Mouse (Mus musculus): ENCODE measurements around the gene Plppr1.
A peak's percentile ranks its signal among the peaks of the same experiment; 100 is the strongest.

Plppr1 gene

DNA sequence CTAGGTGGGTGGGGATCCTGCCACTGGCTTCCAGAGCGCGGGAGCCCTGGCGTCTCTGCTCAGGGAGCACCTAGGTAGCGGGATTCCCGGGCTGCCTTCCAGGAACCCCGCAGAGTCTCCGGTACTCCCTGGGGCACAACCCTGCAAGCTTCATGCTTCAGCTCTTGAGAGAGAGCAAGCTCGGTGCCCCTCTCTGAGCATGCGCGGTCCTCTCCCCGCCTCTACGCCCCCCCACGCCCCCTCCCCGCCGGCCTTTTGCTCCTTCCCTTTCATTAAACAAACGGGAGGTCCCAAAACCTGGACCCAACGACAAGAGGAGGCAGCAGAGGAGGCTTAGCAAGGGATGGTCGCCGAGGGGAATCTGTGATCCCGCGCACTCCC lies at the start of gene Plppr1:
TSS of gene Plppr1 (plus strand) at position 253 of the 381 bp plus-strand sequence.
- DNase-seq (ENCODE audit: low spot score) = no peak

DNA sequence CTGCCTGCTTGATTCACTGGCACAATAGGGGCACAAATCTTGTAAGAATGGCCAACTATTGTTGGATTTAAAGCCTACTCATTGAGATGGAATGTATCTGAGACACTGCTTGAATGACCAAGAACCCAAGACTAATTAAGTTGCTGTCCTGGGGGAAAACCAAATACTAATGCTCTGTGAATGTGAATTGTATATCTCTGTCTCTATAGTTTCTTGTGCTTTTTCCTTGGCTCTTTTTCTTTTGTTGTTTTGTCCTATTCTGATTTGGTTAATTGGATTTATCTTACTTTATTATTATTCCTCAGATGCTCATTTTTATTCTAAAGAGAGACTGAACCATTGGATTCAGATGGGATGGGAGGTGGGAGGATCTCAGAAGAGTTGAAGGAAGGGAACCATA lies 42.4 kb upstream of the Plppr1 start:
- no peak for DNase-seq (ENCODE audit: low spot score)

DNA sequence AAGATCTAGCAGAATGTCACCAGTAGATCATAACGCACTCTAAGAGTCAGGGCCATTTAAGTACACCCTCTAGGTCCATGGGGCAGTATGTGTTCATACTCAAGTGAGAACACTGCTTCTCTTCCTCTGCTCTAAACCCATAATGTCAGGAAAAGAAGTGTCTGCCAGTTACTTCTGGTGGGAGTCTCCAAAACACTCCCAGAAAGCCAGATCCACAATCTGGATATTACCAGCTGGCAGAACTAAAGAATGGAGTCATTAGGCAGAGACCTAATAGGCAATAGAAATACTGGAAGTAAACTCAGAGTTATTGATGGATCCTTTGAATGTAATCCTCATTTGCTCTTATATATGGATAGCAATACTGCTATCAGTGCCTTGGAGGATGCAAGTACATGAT lies 35.9 kb upstream of the Plppr1 start:
- DNase-seq (ENCODE audit: low spot score) = no peak

DNA sequence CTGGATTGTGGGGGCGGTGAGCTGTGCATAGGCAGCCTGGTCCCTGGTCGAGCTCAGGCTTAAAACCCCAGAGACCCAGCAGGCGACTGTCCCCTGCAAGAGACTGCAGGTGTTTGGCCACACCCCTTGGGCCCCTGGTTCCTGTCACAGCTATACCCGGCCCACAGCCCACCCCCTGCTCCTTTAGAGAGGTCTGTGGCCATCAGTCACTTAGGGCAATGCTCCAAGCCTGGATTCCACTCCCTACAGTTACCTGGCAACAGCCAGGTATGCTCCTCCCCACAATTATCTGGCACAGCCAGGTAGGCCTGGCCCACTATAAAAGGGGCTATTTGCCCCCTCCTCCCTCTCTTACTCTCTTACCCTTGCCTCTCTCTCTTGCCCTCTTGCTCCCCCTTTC lies 20.8 kb upstream of the Plppr1 start:
- no peak for DNase-seq (ENCODE audit: low spot score)

DNA sequence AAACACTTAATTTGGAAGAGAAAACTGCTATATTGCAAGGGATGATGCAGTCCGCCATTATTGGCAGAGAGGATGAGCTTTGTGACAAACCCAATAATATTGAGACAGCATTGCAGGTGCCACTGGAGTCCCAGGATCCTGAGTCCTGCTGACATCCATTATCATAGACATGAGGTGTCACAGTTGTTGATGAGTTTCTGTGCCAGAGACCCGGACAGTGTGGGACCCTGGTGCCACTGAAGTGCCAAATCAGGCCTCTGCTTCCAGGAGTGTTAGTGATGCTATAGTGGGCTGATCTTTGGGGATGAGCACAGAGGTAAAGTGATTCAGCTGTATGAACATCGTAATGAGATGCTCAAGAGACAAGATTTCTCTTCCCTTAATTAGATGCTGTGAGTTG lies 19.2 kb upstream of the Plppr1 start:
- no peak for DNase-seq (ENCODE audit: low spot score)

DNA sequence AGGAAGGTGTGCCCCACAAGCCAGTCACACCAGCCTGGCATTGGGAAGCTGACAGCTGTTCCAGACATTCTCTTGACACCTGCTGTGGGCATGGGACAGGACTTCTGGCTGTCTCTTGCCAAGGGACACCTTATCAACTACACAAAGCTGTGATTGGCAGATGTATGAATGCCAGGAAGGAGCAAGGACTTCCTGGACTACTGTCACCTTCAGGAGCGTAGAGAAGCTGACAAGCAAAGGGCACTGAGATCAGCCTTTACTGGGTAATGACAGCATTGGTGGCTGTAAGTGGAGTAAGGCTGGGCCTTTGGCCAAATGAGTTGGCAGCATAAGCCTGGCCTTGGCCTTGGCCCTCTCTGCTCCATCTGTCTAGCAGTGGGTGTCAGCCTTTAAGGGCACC lies 17.4 kb upstream of the Plppr1 start:
- DNase-seq (ENCODE audit: low spot score) = no peak

DNA sequence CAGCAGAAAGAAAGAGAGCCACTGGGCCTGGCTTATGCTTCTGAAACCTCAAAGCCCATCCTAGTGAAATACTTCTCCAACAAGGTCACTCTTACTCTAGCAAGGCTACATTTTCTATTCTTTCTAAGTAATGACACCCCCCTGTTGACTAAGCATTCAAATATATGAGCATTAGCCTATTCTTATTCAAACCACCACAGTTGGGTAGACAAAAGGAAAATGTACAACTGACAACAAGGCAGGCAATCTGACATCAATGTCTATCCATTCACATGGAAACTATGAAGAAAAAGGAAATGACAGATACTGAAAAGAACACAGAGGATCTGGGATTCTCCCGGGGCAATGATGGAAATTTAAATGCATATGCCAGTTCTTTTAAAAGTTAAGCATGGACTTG lies 8.4 kb upstream of the Plppr1 start:
- no peak for DNase-seq (ENCODE audit: low spot score)

DNA sequence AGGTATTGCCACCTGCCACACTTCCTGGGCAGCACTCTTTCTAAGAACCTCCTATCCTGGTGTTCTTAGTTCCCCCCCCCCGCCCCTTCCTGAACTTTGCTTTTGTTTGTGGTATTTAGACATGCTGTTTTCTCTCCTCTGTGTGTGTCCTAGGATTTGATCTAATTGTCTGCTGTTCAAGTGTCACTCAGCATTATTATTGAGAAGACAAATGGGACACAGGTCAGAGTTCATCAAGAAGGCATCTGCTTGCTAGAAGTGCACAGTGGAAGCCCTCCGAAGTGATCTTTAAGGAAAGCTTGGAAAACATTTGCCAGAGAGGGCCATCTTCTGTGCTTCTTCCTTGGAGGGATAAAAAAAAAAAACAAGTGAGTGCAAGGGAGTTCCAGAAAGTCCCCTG lies 1.2 kb upstream of the Plppr1 start:
- no peak for DNase-seq (ENCODE audit: low spot score)

DNA sequence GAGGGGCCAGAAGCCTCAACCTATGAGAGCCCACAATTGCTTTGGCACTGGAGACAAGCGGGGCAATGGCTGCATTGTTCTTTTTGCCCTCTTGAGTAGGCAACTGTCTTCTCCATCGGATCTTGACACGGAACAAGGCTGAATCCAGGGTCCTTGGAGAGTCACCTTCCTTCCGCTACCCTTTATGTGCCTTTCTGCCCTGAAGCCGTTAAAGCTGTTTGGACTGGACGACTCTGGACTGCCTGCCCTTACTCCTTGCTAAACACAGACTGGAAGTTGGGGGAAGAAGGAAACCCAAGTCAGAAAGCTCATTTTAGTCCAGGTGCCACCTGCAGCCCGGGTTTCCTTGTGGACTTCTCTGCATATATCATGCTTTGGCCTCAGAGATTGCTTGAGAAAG lies 516 bp upstream of the Plppr1 start:
- no peak for DNase-seq (ENCODE audit: low spot score)

DNA sequence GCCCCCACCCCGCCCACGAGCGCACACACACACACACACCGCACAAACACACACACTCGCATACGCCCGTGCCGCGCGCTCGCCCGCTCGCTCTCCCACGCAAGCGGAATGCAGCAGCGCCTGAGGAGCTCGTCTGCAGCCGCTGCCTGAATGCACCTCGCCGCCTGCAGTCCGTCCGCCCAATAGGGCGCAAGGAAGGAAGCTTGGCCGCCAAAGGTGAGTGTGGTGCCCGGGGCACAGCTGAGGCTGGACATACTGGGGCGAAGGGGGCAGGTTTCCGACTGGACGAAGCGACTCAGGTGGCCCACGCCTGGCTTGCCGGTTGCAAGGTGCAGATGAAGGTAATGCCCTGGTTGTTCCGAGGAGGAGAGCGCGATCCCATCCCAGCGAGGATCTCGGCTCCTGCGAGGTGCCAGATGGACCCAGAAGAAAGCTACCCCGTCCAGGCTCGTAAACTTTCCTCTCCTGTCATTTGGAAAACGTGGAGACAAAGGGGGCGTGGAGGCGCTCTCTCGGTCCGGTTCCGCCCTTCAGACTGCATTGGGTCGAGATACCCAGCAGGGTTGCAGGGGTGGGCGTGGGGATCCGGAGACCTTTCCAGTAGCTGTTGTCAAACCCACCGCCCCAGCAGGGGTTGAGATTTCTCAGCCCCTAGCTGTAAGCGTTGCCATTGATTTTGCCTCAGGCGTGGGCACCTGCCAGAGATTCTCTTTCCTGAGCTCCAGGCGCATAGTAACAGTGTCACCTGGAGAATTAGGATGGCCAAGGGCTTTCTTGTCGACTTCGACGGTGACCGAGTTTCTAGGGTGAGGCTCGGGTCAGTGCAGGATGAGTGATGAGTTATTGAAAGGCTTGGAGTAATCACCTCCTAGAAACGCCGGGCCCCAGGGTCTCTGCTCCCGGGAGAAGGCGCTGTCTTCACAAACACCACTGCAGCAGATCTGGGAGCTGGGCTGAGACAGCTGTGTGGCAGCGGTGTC lies 619 bp downstream of the Plppr1 start:
- DNase-seq (ENCODE audit: low spot score) = no peak

DNA sequence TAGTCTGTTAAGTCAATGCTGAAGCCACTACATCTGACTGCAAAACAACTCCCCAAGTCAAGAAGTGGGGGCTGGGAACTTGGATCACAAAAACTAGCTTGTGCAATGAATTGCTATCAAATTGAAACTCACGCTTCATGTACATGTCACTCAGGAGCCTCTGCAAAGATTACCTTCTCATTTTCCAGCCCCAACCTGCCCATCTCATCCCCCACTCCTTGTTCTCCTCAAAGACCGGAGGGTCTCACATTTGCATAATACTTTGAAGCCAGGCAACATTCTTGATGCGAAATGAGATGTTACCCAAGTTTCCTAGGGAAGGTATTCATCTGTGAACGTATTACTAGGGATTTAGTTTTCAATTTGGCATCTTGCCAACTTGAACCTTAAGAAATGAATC lies 10.4 kb downstream of the Plppr1 start:
- DNase-seq (ENCODE audit: low spot score) = no peak

DNA sequence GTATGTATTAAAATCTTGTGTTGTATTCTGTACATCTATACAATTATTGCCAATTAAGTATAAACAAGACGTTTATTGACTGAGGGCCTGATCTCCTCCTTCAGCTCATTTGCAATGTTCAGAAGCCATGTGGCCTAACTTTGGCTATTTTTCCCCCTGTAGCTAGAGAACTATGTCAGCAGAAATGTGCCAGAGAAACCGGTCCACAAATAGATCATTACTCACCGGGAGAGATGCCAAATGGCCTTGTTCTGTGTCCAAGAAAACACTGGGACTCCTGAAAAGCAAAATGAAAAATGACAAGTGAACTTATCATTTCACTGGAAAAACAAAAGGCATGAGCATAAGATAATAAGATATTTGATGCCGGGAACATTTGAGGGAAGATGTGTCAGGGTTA lies 13.8 kb downstream of the Plppr1 start:
- DNase-seq (ENCODE audit: low spot score) = no peak

DNA sequence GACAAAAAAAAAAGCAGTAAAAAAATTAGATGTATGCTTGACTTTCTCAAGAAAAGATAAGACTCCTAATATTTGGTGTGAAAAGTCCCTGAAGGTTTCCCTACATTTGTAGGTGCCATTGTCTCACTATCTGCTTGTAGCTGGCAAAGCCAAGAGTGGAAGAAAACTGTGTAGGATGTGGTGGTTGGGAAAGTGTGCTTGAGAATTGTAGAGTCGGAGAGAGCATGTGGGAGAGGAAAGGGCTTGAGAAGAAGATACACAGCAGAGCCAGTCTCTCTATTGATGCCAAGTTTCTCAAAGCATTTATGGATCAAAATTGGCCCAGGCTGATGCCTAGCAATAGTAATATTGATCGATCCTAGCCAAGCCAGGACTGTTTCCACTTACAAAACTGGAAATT lies 16.8 kb downstream of the Plppr1 start:
- no peak for DNase-seq (ENCODE audit: low spot score)

DNA sequence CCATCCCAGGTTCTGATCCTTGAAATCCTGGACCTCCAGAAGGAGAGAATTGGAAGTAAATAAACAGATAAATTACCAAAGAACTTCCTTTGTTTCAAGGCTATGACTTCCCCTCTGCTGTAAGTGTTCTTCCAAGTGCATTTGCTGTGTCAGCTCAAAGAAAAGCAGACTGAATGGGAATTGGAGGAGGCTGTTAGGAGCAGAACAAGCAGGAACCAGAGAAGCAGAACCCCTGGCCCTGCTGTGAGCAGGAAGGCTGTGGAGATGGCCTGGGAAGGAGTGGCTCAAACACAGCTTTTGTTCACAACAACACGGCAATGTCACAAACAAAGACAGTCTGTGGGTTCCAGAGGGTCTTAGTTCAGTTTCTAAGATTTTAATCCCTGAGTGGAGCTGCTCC lies 20.3 kb downstream of the Plppr1 start:
- DNase-seq (ENCODE audit: low spot score) = no peak

DNA sequence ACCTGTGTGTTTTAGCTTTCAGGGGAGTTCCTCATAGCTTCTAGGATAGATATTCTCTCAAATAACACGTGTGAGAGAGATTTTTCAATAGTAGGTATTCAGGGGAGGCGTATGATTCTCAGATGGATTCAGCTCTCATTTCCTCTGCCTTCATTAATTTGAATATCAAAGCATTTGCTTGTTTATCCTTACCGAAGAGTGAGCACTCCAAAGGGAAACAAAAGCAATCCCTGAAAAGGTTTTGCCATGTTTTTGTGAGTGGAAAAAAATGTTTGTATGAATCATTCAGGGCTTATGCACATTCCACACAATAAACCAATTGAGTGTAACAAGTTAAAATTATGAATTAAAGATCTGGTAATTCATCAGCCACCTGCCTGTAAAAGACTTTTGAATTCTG lies 29.1 kb downstream of the Plppr1 start:
- DNase-seq (ENCODE audit: low spot score) = no peak

DNA sequence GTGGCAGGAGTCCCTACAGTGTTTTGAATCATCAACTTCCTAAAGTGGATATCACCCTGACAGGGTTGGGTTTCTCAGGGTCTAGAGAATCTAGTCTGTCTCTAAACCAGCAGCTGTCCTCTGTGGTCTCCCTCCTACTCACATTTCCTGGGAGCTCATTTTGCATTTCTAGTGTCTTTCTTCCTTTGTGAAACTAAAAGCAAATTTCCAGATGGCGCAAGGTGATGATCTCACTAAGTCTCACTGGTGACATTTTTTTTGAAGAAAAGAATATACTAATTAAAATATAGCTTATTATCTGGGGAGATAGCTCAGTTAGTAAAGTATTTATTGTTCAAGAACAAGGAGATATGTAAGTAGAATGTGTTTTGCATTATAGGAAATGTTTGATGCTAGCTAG lies 31.4 kb downstream of the Plppr1 start:
- no peak for DNase-seq (ENCODE audit: low spot score)

DNA sequence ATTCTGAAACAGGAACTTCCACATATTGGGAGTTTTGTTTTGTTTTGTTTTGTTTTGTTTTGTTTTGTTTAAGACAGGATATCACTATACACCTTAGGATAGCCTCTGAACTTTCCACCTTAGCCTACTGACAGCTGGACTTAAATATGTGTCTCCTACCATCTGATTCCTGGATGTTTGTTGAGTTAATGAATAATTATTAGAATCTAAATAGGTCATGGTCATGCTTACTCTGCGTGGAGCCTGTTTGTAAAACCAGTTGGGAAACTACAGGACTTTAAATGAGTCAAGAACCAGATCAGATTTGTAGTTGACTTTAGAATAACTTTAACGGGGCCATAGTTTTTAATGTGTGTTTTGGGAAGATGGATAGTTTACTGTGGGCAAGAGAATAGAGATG lies 40.4 kb downstream of the Plppr1 start:
- DNase-seq (ENCODE audit: low spot score) = no peak

DNA sequence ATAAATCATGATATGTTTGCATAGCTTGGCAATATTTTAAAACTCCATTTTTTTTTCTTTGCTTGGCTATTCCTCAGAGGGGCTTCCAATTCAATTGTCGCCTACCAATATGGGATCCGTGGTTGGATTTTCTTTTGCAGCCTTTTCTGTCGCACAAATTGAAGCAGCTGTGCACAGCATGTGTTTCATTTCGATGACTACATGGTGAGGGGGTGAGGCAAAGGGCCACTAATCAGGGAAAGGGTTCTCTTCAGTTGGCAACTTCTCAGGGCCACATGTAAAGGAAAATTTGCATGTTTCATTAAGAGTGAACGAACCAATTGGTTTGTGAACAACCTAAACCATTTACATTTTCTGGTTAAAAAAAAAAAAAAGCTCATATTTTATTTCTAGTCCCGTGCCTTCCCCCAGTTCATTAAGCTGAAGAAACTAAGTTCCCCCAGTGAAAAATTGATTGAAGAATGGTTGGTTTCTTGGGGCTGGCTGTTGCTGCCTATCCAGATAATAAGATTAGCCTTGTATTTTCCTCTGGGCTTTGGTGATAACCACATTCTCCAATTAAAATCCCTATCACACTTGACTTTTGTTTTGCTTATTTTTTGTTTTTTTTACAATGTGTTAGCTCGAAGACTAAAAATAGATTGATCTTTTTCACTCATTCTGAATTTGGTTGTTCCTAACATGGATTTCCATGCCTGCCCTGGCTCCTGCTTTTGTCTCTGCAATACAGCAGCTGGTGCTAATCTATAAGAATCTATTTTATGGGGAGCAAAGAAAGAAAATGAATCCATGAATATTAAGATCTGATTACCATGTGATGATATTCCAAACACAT lies 43.1 kb downstream of the Plppr1 start:
- no peak for DNase-seq (ENCODE audit: low spot score)

DNA sequence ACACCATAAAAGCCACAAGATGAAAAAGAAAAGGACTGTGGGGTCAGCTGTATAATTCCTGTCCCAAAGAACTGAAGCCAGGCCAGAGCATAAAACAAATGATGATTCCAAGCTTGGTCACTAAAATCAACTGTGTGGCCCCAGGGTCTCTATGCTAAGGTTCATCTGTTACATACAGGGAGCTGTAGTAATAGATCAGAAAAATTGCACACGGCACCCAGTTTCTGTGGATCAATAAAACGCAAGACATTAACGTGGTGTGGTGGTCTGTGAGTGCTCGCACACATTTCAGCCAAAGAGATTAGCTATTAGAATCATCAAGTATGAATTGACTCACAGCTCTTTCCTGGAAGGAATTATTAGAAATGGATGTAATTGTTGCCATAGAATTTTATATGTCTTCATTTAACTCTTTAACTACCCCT lies 43.7 kb downstream of the Plppr1 start:
- no peak for DNase-seq (ENCODE audit: low spot score)

DNA sequence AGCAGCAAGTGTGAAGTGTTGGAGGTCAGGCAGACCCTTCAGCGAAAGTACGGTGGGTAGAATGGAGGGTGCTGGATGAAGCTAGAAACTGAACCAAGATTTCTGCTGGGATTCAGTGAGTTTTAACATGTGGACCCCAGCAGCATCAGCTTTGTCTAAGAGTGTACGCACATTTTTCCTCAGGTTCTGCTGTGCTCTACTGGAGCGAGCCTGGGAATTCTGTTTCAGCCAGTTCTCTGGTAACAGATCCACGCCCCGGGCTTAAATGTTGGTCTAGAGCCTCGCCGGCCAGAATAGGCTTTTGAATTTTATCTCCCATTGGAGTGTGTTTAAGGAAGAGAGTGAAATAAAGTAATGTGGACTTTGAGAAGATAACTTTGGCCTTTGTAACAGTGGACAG lies 45.8 kb downstream of the Plppr1 start:
- DNase-seq (ENCODE audit: low spot score) = no peak

DNA sequence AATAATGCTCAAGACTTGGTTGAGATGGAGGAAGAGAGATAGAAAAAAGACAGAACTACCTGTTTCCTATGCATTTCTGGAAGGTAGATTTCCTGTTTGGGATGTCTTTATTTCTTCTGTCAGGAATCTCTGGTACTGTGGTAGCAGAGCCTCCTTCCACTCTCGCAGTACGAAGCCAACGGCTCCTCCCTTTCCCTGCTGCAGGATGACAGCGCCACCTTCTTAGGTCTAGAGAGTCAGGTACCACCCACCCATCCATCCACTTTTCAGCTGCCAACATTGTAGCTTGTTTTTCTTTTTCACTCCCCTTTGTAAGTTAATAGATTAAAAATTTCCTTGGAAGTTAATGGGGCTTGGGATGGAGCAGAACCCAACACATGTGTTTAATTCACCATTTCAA lies 48.8 kb downstream of the Plppr1 start:
- DNase-seq (ENCODE audit: low spot score) = no peak

DNA sequence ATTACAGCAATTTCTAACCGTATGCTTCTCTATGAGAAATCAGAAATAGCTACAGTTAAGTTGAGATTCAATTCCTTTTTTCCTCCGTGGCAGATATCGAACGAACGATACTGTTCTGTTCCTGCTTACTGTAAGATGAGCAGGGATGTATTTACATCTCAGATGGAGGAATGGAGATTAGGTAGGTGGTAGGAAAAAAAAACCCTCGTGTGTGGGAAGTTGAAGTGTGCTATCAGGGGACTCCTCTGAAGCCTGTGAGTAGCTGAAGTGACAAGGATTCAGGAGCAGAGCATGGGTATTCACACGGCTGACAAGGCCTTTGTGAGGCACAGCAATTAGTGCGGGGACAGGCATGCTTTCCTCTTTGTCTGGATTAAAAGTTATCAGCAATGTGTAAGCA lies 49.3 kb downstream of the Plppr1 start:
- peak; percentile 30 for DNase-seq (ENCODE audit: low spot score)

DNA sequence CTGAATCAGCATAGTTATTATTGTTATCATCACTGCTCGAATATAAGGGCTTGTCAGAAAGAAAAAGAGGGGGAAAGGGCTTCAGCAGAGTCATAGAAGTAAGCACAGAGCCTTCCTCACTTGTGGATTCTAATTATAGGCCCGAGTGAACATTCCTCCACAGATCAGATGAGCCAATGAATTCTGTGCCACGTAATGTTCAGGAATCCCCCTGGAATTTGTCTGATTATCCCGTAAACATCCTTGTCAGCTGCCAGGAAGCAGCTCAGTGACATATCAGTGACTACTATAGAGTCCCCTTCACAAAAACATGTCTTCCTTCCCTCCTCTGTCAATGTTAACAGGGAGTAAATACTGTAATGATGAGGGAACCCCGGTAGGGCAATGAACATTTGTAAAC lies 50.9 kb downstream of the Plppr1 start:
- no peak for DNase-seq (ENCODE audit: low spot score)
